Mouse (Mus musculus) thymus, adult 2 months (tissue): ENCODE data around the gene Rpusd1.

ENCODE experiments used
- CTCF ChIP-seq: fragments of 200-500 bp; IDR thresholded peaks from 2 replicates; pipeline ENCODE4 v1.5.1; 2012; ENCODE audit warnings: mild to moderate bottlenecking, control low read depth, low read length, moderate library complexity, borderline replicate concordance; ENCODE audit not compliant: control insufficient read depth, poor library complexity, insufficient read depth; ENCODE audit errors: extremely low read depth
- POLR2A ChIP-seq: fragments of 200-500 bp; IDR thresholded peaks from 2 replicates; pipeline ENCODE4 v1.6.1; 2012; ENCODE audit warnings: mild to moderate bottlenecking, low read length, control low read depth, moderate library complexity; ENCODE audit not compliant: control insufficient read depth, poor library complexity, insufficient read depth; ENCODE audit errors: extremely low read depth

DNA sequence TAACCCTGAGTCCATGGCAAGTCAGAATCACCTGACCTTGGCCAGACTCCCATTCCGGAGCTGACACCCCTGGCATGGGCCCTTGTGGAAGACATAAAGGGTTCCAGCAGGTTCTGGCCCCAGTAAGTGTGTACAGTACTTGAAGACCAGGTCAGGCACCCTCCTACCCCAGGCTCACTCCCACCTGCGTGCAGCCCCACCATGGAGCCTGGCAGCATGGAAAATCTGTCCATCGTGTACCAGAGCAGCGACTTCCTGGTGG lies 470 bp downstream of the Rpusd1 start:
- TF ChIP-seq POLR2A, result no peak
- no peak for TF ChIP-seq CTCF
